Mouse (Mus musculus): Measurements from ENCODE around the gene Olfr975.
"Not testable (repeated sequence)": the region's sequence is repeated elsewhere in the genome, so short reads cannot be mapped to it uniquely, and the experiment has no call there.

DNA sequence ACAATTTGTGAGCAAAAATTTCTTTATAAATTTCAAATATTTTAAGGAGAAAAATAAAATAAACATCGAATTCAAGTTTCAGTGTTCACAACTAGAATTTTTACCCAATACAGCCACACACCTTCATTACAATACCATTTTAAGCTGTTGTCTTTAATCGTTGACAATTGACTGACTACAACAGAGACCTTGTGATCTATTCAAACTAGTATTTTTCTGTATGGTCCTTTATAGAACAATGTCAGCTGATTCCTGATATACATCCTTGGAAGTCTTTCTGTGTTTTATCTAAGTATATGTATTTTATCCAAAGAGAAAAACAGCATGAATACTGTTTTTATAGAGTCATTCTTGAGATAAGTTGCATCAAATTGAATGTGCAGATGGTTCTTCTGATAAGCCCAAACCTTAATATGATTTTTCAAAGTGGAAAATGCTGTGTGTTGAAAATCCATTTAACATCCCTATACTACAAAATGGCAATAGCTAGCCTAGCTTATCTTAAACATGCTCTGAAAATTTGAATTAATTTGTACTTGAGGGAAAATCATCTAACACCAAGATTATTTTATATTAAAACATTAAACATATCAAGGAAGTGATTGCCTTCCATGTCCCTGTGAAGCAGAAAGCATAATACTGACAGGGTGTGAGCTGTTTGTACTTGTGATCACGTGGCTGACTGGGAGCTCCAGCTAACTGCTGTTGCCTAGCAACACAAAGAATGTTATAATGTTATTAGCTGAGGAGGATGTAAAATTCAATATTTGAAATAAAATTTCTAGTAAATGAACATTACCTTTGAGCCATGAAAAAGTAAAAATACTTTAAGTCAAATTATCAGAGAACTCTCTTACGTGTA is 23.6 kb downstream of the Olfr975 start:
- not testable (repeated sequence) for TF ChIP-seq CHD2 (IDR thresholded peaks at IDR 0.05; ENCODE audit: low read depth, low read length); ZC3H11A (IDR thresholded peaks at IDR 0.05; ENCODE audit: borderline replicate concordance, low read depth, low read length); MAFK (IDR thresholded peaks at IDR 0.05; ENCODE audit: insufficient read depth, low read depth, low read length); ZNF384 (IDR thresholded peaks at IDR 0.05; ENCODE audit: low read depth, low read length); HCFC1 (IDR thresholded peaks at IDR 0.05; ENCODE audit: borderline replicate concordance, insufficient read depth, low read length)

All from ES-E14 (cell line).